Mouse (Mus musculus) liver, embryonic 12.5 days (tissue): ENCODE results near the gene Gm10722. TPM values are rescaled to one million over a fixed set of nuclear protein-coding genes. Genes with fewer than 3 reads are reported as not detected.
A peak's percentile ranks its signal among the peaks of the same experiment; 100 is the strongest.
"Not testable (repeated sequence)": the region's sequence is repeated elsewhere in the genome, so short reads cannot be mapped to it uniquely, and the experiment has no call there.

ENCODE experiments used
- ATAC-seq: fragments of 200-750 bp; cut with Nextera tagmentation; 2 replicates; pipeline ENCODE4 v1.8.0; 2017; ENCODE audit warnings: moderate number of reproducible peaks, mild to moderate bottlenecking, moderate library complexity
- H3K27ac ChIP-seq: fragments of 300-500 bp; sonication (generic); 2 replicates; pipeline ENCODE4 v1.5.1; 2016; ENCODE audit warnings: mild to moderate bottlenecking
- H3K27me3 ChIP-seq: fragments of 300-500 bp; sonication (generic); replicated peaks from 2 replicates; pipeline ENCODE4 v1.6.1; 2016; ENCODE audit warnings: mild to moderate bottlenecking, moderate library complexity
- H3K36me3 ChIP-seq: fragments of 300-500 bp; sonication (generic); 2 replicates; pipeline ENCODE4 v1.6.1; 2016; ENCODE audit warnings: mild to moderate bottlenecking, moderate library complexity
- H3K4me1 ChIP-seq: fragments of 300-500 bp; sonication (generic); 2 replicates; pipeline ENCODE4 v1.6.1; 2016
- H3K4me2 ChIP-seq: fragments of 300-500 bp; sonication (generic); 2 replicates; pipeline ENCODE4 v1.6.1; 2016; ENCODE audit warnings: mild to moderate bottlenecking, moderate library complexity
- H3K4me3 ChIP-seq: fragments of 300-500 bp; sonication (generic); 2 replicates; pipeline ENCODE4 v1.5.1; 2016; ENCODE audit warnings: mild to moderate bottlenecking, moderate library complexity
- H3K9ac ChIP-seq: fragments of 300-500 bp; sonication (generic); 2 replicates; pipeline ENCODE4 v1.6.1; 2016; ENCODE audit warnings: mild to moderate bottlenecking, moderate library complexity
- H3K9me3 ChIP-seq: fragments of 300-500 bp; sonication (generic); replicated peaks from 2 replicates; pipeline ENCODE4 v1.6.1; 2016; ENCODE audit warnings: mild to moderate bottlenecking, moderate library complexity
- WGBS: fragments of 180-500 bp; shearing (Covaris S2); methylation state at CpG from one replicate; pipeline ENCODE4 v1.1.7; 2016; ENCODE audit not compliant: insufficient replicate concordance; 5-methylcytosine and 5-hydroxymethylcytosine counted together
- polyA plus RNA-seq: library from polyadenylated mRNA; unstranded; fragments of >200 nt; fragmentation: Nextera tagmentation; extraction: Ambion mirVana; gene quantifications from 2 replicates; pipeline ENCODE4 v1.2.1, GENCODE M21; 2016

The Gm10722 gene
- polyA plus RNA-seq, 1 experiment from 2014 or later, result not detected

DNA sequence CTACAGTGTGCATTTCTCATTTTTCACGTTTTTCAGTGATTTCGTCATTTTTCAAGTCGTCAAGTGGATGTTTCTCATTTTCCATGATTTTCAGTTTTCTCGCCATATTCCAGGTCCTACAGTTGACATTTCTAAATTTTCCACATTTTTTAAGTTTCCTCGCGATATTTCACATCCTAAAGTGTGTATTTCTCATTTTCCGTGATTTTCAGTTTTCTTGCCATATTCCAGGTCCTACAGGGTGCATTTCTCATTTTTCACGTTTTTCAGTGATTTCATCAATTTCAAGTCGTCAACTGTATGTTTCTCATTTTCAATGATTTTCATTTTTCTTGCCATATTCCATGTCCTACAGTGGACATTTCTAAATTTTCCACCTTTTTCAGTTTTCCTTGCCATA is 16.4 kb downstream of the Gm10722 start, which contains the start of gene Gm10719:
TSS of gene Gm10719 (plus strand) at position 301 of the 400 bp plus-strand sequence.
- H3K27ac ChIP-seq, H3K4me3 ChIP-seq, H3K4me2 ChIP-seq, H3K9ac ChIP-seq, H3K9me3 ChIP-seq, H3K4me1 ChIP-seq, ATAC-seq, H3K36me3 ChIP-seq, H3K27me3 ChIP-seq: not testable (repeated sequence)
- 61% methylated on average over 1 of the region's 9 CpGs for WGBS

DNA sequence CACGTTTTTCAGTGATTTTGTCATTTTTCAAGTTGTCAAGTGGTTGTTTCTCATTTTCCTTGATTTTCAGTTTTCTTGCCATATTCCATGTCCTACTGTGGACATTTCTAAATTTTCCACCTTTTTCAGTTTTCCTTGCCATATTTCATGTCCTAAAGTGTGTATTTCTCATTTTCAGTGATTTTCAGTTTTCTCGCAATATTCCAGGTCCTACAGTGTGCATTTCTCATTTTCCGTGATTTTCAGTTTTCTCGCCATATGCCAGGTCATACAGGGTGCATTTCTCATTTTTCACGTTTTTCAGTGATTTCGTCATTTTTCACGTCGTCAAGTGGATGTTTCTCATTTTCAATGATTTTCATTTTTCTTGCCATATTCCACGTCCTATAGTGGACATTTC is 18.2 kb downstream of the Gm10722 start:
- H3K9me3 ChIP-seq, H3K9ac ChIP-seq, H3K27ac ChIP-seq, H3K27me3 ChIP-seq, H3K4me2 ChIP-seq, H3K4me3 ChIP-seq, H3K36me3 ChIP-seq, H3K4me1 ChIP-seq, ATAC-seq: not testable (repeated sequence)
- 54% methylated on average over 9 of the region's 9 CpGs for WGBS

DNA sequence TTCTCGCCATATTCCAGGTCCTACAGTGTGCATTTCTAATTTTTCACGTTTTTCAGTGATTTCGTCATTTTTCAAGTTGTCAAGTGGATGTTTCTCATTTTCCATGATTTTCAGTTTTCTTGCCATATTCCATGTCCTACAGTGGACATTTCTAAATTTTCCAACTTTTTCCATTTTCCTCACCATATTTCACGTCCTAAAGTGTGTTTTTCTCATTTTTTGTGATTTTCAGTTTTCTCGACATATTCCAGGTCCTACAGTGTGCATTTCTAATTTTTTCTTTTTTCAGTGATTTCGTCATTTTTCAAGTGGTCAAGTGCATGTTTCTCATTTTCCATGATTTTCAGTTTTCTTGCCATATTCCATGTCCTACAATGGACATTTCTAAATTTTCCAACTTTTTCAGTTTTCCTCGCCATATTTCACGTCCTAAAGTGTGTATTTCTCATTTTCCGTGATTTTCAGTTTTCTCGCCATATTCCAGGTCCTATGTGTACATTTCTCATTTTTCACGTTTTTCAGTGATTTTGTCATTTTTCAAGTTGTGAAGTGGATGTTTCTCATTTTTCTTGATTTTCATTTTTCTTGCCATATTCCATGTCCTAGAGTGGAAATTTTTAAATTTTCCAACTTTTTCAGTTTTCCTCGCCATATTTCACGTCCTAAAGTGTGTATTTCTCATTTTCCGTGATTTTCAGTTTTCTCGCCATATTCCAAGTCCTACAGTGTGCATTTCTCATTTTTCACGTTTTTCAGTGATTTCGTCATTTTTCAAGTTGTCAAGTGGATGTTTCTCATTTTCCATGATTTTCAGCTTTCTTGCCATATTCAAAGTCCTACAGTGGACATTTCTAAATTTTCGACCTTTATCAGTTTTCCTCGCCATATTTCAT is 19.4 kb downstream of the Gm10722 start:
- not testable (repeated sequence) for H3K9ac ChIP-seq
- 64% methylated on average over 17 of the region's 19 CpGs for WGBS
- peak; percentile 64; the same call in 1 of the 2 replicates for ATAC-seq

DNA sequence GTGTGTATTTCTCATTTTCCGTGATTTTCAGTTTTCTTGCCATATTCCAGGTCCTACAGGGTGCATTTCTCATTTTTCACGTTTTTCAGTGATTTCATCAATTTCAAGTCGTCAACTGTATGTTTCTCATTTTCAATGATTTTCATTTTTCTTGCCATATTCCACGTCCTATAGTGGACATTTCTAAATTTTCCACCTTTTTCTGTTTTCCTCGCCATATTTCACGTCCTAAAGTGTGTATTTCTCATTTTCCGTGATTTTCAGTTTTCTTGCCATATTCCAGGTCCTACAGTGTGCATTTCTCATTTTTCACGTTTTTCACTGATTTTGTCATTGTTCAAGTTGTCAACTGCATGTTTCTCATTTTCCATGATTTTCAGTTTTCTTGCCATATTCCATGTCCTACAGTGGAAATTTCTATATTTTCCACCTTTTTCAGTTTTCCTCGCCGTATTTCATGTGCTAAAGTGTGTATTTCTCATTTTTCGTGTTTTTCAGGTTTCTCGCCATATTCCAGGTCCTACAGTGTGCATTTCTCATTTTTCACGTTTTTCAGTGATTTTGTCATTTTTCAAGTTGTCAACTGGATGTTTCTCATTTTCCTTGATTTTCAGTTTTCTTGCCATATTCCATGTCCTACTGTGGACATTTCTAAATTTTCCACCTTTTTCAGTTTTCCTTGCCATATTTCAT is 21.7 kb downstream of the Gm10722 start:
- not testable (repeated sequence) for H3K27me3 ChIP-seq, H3K4me3 ChIP-seq, H3K4me1 ChIP-seq, H3K4me2 ChIP-seq, H3K36me3 ChIP-seq, H3K27ac ChIP-seq, H3K9me3 ChIP-seq, H3K9ac ChIP-seq, ATAC-seq
- 60% methylated on average over 11 of the region's 13 CpGs for WGBS

More for the DNA sequence above, 19.4 kb downstream of the Gm10722 start:
- H3K4me3 ChIP-seq, H3K4me1 ChIP-seq, H3K9me3 ChIP-seq, H3K27ac ChIP-seq, H3K27me3 ChIP-seq, H3K4me2 ChIP-seq, H3K36me3 ChIP-seq: not testable (repeated sequence)

DNA sequence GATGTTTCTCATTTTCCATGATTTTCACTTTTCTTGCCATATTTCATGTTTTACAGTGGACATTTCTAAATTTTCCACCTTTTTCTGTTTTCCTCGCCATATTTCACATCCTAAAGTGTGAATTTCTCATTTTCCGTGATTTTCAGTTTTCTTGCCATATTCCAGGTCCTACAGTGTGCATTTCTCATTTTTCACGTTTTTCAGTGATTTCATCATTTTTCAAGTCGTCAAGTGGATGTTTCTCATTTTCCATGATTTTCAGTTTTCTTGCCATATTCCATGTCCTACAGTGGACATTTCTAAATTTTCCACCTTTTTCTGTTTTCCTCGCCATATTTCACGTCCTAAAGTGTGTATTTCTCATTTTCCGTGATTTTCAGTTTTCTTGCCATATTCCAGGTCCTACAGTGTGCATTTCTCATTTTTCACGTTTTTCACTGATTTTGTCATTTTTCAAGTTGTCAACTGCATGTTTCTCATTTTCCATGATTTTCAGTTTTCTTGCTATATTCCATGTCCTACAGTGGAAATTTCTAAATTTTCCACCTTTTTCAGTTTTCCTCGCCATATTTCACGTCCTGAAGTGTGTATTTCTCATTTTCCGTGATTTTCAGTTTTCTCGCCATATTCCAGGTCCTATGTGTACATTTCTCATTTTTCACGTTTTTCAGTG is 22.7 kb downstream of the Gm10722 start, which contains the start of gene Gm10718:
TSS of gene Gm10718 (plus strand) at position 236 of the 673 bp plus-strand sequence.
- not testable (repeated sequence) for H3K36me3 ChIP-seq, H3K4me2 ChIP-seq, H3K4me3 ChIP-seq, H3K4me1 ChIP-seq, H3K27me3 ChIP-seq, ATAC-seq, H3K9me3 ChIP-seq, H3K27ac ChIP-seq, H3K9ac ChIP-seq
- 61% methylated on average over 12 of the region's 13 CpGs for WGBS

DNA sequence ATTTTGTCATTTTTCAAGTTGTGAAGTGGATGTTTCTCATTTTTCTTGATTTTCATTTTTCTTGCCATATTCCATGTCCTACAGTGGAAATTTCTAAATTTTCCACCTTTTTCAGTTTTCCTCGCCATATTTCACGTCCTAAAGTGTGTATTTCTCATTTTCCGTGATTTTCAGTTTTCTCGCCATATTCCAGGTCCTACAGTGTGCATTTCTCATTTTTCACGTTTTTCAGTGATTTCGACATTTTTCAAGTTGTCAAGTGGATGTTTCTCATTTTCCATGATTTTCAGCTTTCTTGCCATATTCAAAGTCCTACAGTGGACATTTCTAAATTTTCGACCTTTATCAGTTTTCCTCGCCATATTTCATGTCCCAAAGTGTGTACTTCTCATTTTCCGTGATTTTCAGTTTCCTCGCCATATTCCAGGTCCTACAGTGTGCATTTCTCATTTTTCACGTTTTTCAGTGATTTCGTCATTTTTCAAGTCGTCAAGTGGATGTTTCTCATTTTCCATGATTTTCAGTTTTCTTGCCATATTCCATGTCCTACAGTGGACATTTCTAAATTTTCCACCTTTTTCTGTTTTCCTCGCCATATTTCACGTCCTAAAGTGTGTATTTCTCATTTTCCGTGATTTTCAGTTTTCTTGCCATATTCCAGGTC is 23.4 kb downstream of the Gm10722 start:
- WGBS, result 61% methylated on average over 16 of the region's 16 CpGs
- ATAC-seq, H3K4me2 ChIP-seq, H3K4me3 ChIP-seq, H3K27me3 ChIP-seq, H3K4me1 ChIP-seq, H3K9ac ChIP-seq, H3K27ac ChIP-seq, H3K36me3 ChIP-seq, H3K9me3 ChIP-seq: not testable (repeated sequence)

DNA sequence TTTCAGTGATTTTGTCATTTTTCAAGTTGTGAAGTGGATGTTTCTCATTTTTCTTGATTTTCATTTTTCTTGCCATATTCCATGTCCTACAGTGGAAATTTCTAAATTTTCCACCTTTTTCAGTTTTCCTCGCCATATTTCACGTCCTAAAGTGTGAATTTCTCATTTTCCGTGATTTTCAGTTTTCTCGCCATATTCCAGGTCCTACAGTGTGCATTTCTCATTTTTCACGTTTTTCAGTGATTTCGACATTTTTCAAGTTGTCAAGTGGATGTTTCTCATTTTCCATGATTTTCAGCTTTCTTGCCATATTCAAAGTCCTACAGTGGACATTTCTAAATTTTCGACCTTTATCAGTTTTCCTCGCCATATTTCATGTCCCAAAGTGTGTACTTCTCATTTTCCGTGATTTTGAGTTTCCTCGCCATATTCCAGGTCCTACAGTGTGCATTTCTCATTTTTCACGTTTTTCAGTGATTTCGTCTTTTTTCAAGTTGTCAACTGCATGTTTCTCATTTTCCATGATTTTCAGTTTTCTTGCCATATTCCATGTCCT is 24.3 kb downstream of the Gm10722 start, which contains the start of gene Gm10717:
TSS of gene Gm10717 (plus strand) at position 506 of the 556 bp plus-strand sequence.
- 61% methylated on average over 12 of the region's 12 CpGs for WGBS
- H3K9me3 ChIP-seq, H3K36me3 ChIP-seq, H3K4me2 ChIP-seq, H3K9ac ChIP-seq, H3K27ac ChIP-seq, H3K4me3 ChIP-seq, H3K27me3 ChIP-seq, H3K4me1 ChIP-seq, ATAC-seq: not testable (repeated sequence)

DNA sequence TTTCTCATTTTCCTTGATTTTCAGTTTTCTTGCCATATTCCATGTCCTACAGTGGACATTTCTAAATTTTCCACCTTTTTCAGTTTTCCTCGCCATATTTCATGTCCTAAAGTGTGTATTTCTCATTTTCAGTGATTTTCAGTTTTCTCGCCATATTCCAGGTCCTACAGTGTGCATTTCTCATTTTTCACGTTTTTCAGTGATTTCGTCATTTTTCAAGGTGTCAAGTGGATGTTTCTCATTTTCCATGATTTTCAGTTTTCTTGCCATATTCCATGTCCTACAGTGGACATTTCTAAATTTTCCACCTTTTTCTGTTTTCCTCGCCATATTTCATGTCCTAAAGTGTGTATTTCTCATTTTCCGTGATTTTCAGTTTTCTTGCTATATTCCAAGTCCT is 24.9 kb downstream of the Gm10722 start:
- 57% methylated on average over 5 of the region's 6 CpGs for WGBS
- not testable (repeated sequence) for ATAC-seq, H3K9me3 ChIP-seq, H3K36me3 ChIP-seq, H3K27me3 ChIP-seq, H3K4me3 ChIP-seq, H3K4me1 ChIP-seq, H3K9ac ChIP-seq, H3K27ac ChIP-seq, H3K4me2 ChIP-seq

DNA sequence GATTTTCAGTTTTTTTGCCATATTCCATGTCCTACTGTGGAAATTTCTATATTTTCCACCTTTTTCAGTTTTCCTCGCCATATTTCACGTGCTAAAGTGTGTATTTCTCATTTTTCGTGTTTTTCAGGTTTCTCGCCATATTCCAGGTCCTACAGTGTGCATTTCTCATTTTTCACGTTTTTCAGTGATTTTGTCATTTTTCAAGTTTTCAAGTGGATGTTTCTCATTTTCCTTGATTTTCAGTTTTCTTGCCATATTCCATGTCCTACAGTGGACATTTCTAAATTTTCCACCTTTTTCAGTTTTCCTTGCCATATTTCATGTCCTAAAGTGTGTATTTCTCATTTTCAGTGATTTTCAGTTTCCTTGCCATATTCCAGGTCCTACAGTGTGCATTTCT is 25.4 kb downstream of the Gm10722 start:
- not testable (repeated sequence) for ATAC-seq, H3K36me3 ChIP-seq, H3K9me3 ChIP-seq, H3K27ac ChIP-seq, H3K27me3 ChIP-seq, H3K4me3 ChIP-seq, H3K4me1 ChIP-seq, H3K9ac ChIP-seq, H3K4me2 ChIP-seq
- WGBS, result 63% methylated on average over 5 of the region's 5 CpGs

DNA sequence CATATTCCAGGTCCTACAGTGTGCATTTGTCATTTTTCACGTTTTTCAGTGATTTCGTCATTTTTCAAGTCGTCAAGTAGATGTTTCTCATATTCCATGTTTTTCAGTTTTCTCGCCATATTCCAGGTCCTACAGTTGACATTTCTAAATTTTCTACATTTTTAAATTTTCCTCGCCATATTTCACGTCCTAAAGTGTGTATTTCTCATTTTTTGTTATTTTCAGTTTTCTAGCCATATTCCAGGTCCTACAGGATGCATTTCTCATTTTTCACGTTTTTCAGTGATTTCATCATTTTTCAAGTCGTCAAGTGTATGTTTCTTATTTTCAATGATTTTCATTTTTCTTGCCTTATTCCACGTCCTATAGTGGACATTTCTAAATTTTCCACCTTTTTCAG is 26.0 kb downstream of the Gm10722 start:
- H3K4me3 ChIP-seq, H3K27ac ChIP-seq, H3K27me3 ChIP-seq, ATAC-seq, H3K36me3 ChIP-seq, H3K4me2 ChIP-seq, H3K9me3 ChIP-seq, H3K4me1 ChIP-seq, H3K9ac ChIP-seq: not testable (repeated sequence)
- 50% methylated on average over 9 of the region's 9 CpGs for WGBS

DNA sequence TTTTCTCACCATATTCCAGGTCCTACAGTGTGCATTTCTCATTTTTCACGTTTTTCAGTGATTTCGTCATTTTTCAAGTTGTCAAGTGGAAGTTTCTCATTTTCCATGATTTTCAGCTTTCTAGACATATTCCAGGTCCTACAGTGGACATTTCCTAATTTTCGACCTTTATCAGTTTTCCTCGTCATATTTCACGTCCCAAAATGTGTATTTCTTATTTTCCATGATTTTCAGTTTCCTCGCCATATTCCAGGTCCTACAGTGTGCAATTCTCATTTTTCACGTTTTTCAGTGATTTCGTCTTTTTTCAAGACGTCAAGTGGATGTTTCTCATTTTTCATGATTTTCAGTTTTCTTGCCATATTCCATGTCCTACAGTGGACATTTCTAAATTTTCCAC is 26.5 kb downstream of the Gm10722 start:
- H3K4me1 ChIP-seq, H3K4me3 ChIP-seq, H3K36me3 ChIP-seq, H3K27me3 ChIP-seq, H3K4me2 ChIP-seq, H3K27ac ChIP-seq, H3K9ac ChIP-seq, H3K9me3 ChIP-seq, ATAC-seq: not testable (repeated sequence)
- 58% methylated on average over 9 of the region's 9 CpGs for WGBS
